Mouse (Mus musculus): ENCODE measurements around the gene Atxn7l3b.
"Not testable (repeated sequence)": the region's sequence is repeated elsewhere in the genome, so short reads cannot be mapped to it uniquely, and the experiment has no call there.

Gene Atxn7l3b

DNA sequence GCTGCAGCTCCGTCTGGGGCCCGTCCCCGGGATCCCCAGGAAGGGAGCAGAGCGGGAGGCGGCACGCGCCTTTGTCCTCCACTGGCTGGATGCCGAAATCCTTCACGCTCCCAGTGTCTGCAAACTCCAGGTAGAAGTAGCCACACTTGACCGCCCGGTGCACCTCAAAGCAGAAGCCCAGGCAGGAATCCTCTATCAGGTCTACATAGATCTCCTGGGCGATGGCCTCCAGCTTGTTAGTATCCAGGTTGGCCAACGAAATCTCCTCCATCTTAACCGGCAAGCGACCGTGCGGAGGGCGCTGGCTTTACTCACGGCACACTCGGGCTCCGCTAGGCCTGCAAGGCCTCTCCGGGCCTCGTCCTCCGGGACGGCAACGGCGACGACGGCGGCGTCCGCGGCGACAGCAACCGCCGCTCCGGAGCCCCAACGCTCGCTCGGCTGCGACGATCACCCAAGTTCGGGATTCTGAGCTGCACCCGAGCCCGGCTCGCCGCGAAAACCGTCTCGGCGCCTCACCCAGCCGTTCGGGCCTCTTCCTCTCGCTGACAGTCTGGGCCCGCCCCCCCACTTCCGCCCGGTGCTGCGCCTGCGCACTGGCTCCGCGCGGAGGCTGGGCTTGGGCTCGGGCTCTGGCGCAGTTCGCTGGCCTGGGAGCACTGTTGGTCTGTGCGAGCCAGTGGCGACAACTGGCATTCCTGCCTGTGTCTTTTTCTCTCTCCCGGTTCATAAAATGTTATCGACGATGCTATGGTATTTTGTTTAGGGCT is at the start of gene Atxn7l3b:
Gene Atxn7l3b, minus strand, starts transcription at position 550 of the 770 bp plus-strand sequence.
- peak; percentile 52 for DNase-seq (ENCODE audit: low read depth)

DNA sequence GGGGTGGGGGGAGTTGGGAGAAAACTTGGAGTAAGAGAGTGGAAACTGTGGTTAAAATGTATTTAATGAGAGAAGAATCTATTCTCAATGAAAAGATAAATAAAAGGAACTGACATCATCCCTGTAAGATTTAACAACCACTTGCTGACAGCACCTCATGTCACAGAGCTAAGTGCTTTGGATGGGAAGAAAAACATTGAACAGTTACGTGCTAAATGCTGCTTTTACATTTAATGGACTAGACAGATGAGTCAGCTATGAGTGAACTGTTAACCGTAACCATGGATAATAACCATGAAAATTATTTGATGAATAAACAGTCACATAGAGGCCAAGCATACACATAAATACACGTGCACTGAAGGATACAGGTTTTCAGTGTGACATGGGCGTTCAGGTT is 48.8 kb upstream of the Atxn7l3b start:
- DNase-seq (ENCODE audit: low read depth), result no peak

DNA sequence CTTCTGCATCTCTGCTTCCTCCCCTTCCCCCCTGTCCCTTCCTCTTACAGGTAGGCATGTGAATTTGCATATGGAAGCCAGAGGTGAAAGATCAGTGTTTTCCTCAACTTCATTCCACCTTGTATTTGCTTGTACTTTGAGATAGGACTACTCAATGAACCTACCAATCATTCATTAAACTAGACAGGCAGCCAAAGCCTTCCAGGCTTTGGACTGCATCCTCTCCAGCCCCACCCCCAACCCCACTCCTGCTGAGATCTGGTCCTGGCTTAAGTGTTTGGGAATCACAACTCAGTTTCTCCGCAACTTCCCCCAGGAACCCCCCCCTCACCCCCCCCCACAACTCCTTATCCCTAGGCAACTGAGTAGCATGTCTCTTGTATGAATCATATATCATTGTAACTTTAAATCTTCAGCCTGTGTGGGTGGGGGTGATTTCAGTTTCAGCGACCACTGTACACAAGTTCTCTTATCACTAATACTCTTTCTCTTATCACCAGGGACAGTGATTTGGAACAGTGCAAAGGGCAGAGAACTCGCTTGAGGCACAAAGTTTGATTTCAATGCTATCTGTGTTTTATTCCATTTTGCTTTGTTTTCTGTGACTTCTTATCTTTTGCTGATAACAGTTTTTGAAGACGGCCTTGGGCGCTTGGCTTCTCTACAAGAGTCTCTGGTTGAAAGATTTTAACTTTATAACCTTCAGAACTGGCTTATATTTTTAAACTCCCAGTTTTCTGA is 44.7 kb upstream of the Atxn7l3b start:
- DNase-seq (ENCODE audit: low read depth), result no peak

- DNase-seq (ENCODE audit: low read depth), result no peak
Measured at GRCm38 (mm10) chr10:112970002-112970589, 41.3 kb upstream of the Atxn7l3b start.

GRCm38 (mm10) chr10:112967578-112967977 is 38.8 kb upstream of the Atxn7l3b start:
- DNase-seq (ENCODE audit: low read depth), result no peak

GRCm38 (mm10) chr10:112962216-112962615 is 33.4 kb upstream of the Atxn7l3b start:
- DNase-seq (ENCODE audit: low read depth), result not testable (repeated sequence)

- DNase-seq (ENCODE audit: low read depth), result no peak
Measured at GRCm38 (mm10) chr10:112954140-112954539, 25.3 kb upstream of the Atxn7l3b start.

DNA sequence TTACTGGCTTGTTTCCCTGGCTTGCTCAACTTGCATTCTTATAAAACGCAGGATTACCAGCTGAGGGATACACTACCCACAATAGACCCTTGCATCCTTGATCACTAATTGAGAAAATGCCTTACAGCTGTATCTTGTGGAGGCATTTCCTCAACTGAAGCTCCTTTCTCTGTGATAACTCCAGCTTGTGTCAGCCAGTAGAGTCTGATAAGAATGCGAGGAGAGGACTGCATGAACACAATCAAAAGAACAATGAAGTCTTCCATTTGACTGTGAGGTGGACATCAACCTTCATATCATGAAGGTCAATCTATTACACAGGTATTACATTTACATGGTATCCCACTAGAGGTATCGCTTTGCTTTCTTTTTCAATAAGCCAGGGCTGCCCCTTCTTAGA is 19.7 kb upstream of the Atxn7l3b start:
- DNase-seq (ENCODE audit: low read depth), result no peak

- DNase-seq (ENCODE audit: low read depth), result no peak
Measured at GRCm38 (mm10) chr10:112929222-112929615, 418 bp upstream of the Atxn7l3b start.

DNA sequence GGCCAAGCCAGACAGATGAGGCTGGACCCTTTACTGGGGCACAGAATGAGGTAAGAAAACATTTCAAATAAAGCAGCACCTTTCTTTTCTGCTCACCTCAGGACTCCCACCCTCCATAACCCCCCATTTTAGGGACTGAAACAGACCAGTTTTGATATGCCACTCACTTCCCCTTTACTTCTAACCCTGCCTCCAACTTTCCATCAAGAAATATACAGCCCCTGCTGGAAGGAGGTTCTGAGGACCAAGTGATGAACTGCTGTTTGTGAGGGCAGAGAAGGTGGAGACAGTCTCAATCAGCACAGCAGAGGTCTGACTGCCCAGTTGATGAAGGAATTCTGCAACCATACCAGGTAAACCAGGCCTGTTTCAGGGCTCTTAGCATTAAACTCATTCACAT is 1.8 kb downstream of the Atxn7l3b start:
- DNase-seq (ENCODE audit: low read depth), result no peak

GRCm38 (mm10) chr10:112926271-112926670 is 2.5 kb downstream of the Atxn7l3b start:
- no peak for DNase-seq (ENCODE audit: low read depth)

DNA sequence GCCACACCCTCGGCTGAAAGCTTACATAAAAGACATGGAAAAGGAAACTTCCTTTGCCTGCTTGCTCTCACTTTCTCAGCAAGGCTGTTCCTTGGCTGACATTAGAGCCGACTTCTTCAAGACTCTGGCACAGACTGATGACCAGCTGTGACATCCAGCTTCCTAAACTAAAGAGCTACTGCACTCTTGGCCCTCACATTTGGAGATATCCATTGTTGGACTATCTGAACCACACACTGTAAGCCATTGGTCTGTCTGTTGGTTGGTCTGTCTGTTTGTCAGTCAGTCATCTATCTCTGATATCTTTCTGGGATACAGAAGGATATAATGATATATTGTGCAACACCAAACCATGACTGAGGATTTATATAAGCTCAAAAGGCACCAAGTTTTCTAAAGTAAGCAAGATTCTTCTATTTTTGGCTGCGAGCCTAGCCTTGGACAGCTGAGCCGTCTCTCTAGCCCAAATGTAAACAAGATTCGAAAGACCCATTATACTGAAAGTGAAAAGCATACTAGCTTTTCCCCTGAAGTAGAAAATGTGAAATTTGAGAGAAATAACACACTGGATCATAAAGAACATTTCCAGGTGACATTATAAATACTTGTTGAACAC is 12.1 kb downstream of the Atxn7l3b start:
- no peak for DNase-seq (ENCODE audit: low read depth)

GRCm38 (mm10) chr10:112900243-112900642 is 28.6 kb downstream of the Atxn7l3b start:
- no peak for DNase-seq (ENCODE audit: low read depth)

GRCm38 (mm10) chr10:112899796-112900195 is 29.0 kb downstream of the Atxn7l3b start:
- no peak for DNase-seq (ENCODE audit: low read depth)

DNA sequence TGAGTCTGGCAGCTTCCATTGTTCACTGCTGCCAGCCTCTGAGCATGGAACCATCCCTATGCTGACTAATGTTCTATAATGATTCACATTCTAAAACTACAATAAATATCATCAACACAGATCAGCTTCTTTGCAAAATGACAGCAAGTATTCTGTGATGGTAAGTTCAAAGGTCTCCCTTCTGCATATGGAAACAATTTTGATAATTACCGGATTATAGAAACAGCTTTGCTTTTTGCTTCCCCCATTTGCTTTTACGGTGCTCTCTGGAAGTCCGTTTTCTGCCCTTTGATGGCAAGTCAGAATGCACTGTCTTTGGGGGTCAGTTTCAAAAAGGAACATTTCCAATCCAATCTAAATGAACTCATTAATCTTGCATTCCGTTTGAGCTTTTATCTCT is 32.2 kb downstream of the Atxn7l3b start:
- DNase-seq (ENCODE audit: low read depth), result no peak

DNA sequence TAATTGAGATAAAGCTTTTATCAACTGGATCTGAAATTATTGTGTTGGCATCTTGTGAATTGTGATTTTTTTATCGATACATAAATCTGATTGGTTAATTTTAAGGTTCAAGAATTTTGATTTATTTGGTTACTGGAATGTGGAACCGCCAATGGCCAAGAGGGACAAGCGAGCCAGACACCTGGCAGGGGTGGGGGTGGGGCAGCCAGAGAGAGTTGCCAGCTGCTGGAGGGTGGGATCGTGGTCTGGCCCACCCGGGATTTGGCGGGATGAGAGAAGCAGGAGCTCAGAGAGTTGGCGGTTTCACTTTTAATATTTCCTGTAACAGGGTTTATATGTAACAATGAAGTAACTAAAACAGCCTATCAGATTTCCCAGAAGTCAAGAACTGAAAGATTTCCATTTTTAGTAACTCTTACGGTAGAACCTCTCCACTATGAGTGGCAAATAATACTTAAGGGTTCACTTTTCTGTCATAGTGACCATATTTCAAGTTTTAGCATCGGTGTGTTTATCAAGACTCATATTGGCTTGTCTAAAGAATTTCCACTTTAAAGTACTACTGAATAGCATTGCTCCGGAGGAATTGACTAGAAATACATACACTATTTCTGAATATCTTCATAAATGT is 35.1 kb downstream of the Atxn7l3b start:
- no peak for DNase-seq (ENCODE audit: low read depth)

DNA sequence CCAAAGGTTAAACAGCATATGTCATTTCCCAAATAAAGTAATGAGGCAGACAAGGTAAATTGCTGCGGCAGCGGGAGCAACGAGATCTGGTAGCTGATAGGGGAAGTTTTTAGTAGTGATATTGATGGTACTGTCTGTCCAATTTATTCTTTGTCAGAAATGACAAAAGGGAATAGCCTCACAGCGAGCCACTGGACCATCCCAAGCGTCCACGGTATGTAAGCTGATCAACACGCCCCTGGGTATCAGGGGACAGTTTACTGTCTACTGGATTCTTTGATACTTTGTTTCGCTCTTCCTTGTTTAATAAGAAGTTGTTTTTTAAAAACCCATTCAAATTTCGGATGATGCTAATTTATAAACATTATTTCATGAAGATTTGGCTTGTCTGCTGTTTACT is 44.7 kb downstream of the Atxn7l3b start:
- no peak for DNase-seq (ENCODE audit: low read depth)

DNA sequence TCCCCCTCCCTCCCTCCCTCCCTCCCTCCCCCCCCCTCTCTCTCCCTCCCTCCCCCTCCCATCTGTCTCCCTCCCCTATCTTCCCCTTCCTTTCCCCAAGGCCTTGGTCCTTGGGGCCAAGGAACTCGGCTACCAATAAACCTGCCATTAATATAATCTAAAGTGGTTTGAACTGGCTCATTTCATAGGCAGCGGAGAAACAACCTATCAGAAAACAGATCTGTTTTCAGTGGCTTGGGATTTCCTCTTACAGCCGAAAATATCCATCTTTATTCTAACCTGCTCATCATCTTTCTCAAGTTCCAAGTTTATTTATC is 45.2 kb downstream of the Atxn7l3b start:
- DNase-seq (ENCODE audit: low read depth), result no peak

- no peak for DNase-seq (ENCODE audit: low read depth)
Measured at GRCm38 (mm10) chr10:112882789-112883687, 45.8 kb downstream of the Atxn7l3b start.

DNA sequence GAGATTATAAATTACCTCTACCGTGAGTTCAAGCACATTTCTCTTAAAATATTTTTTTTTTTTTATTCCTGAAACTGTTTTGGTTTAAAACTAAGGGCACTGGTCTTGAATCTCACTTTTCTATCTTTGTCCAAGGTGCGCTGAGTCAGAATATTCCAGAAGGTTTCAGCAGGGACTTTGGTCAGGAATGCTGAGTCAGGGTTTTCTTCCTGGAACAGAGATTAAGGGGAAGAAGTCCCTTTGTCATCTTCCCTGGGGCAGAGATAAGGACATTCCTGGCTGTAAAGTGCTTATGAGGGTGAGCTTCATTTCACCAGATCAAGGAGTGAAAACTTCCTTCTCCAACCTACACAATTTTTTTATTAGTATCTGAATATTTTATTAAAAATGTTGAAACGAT is 46.7 kb downstream of the Atxn7l3b start:
- DNase-seq (ENCODE audit: low read depth), result no peak

DNA sequence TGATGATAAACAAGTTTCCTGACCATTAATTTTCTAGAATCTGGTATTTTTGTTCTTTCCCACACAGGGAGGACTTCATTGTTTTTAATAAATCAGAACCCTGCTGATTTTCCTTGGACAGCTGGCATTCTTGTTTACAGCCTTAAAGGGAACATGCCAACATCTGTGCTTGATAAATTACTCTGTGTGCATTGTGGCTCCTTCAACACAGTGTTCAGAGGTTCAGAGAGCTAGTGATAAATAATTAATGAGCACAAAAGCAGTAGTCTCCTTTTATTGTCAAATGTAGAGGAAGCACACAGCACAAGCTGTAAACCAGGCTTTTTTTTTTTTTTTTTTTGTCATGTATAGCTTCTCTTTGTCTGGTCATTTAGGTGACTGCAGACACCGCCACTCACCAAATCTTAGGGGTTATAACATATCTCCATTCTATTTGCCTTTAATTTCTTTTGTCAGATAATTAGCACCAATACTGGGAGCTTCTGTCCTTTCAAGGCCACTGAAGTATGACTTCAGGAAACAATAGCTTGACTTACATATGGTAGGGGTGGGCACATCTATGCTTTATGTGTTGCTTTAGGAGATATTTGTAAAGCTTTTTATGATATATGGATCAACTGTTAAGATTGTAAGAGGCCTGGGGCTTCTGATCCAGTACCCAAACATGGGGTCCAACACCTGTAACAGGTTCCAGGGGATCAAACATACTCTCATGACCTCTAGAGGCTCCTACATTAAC is 52.0 kb downstream of the Atxn7l3b start:
- no peak for DNase-seq (ENCODE audit: low read depth)

All from c-Kit-positive CD71-negative TER-119-negative erythroid progenitor cells, embryonic 14.5 days (primary cell).